Mouse (Mus musculus): Measurements from ENCODE around the gene Rab43. TPM values are rescaled to one million over a fixed set of nuclear protein-coding genes. Genes with fewer than 3 reads are reported as not detected.

The Rab43 gene
- polyA plus RNA-seq, 1 experiment from 2014 or later = 4.1 TPM

Other genes with a start within 250 kb of the Rab43 start
- 0.87 and 1.2 TPM in 2 replicates for gene Prokr1, start 221.4 kb downstream of the Rab43 start, polyA plus RNA-seq (2016; fragmentation: Nextera tagmentation; extraction: Ambion mirVana)
- gene Aplf, start 140.0 kb downstream of the Rab43 start, polyA plus RNA-seq (2016; fragmentation: Nextera tagmentation; extraction: Ambion mirVana) = 12.9 and 13.1 TPM in 2 replicates
- gene Efcc1, start 81.3 kb downstream of the Rab43 start, polyA plus RNA-seq (2016; fragmentation: Nextera tagmentation; extraction: Ambion mirVana) = 0.61 and 1.4 TPM in 2 replicates
- 2.6 TPM in 2 replicates for gene Gp9, start 34.1 kb downstream of the Rab43 start, polyA plus RNA-seq (2016; fragmentation: Nextera tagmentation; extraction: Ambion mirVana)
- gene Gm45140, start 23.6 kb upstream of the Rab43 start, polyA plus RNA-seq (2016; fragmentation: Nextera tagmentation; extraction: Ambion mirVana) = 2.8 and 3.2 TPM in 2 replicates
- gene Isy1, start 26.6 kb upstream of the Rab43 start, polyA plus RNA-seq (2016; fragmentation: Nextera tagmentation; extraction: Ambion mirVana) = 69.4 and 69.8 TPM in 2 replicates
- gene Cnbp, start 38.9 kb upstream of the Rab43 start, polyA plus RNA-seq (2016; fragmentation: Nextera tagmentation; extraction: Ambion mirVana) = 1,409 and 1,454 TPM in 2 replicates
- gene Copg1, start 75.7 kb upstream of the Rab43 start, polyA plus RNA-seq (2016; fragmentation: Nextera tagmentation; extraction: Ambion mirVana) = 157 and 159 TPM in 2 replicates
- gene Hmces, start 101.8 kb upstream of the Rab43 start, polyA plus RNA-seq (2016; fragmentation: Nextera tagmentation; extraction: Ambion mirVana) = 64.0 and 67.1 TPM in 2 replicates
- gene H1fx, start 169.5 kb upstream of the Rab43 start, polyA plus RNA-seq (2016; fragmentation: Nextera tagmentation; extraction: Ambion mirVana) = 29.2 and 35.8 TPM in 2 replicates
- 206 and 207 TPM in 2 replicates for gene Rab7, start 233.1 kb upstream of the Rab43 start, polyA plus RNA-seq (2016; fragmentation: Nextera tagmentation; extraction: Ambion mirVana)